Mouse (Mus musculus) CH12.LX (cell line): ENCODE measurements around the gene Kcnip4. TPM values are rescaled to one million over a fixed set of nuclear protein-coding genes. Genes with fewer than 3 reads are reported as not detected.

ENCODE experiments used
- DNase-seq: peaks from one replicate; pipeline ENCODE4 v3.0.0-alpha.2; 2013; ENCODE audit errors: extremely low read depth
- H3K27ac ChIP-seq: 2 replicates; pipeline ENCODE4 v1.5.1; 2012; ENCODE audit warnings: low read depth, mild to moderate bottlenecking, control low read depth, moderate library complexity; ENCODE audit not compliant: insufficient read depth
- H3K27me3 ChIP-seq: replicated peaks from 2 replicates; pipeline ENCODE3; 2012; ENCODE audit warnings: inconsistent platforms
- H3K36me3 ChIP-seq, 2 experiments: replicated peaks in 1 of 2; 2 replicates each; pipeline versions ENCODE3 to v1.6.1; 2012; ENCODE audit warnings: inconsistent platforms in 1 of 2, low read length in 1 of 2, mild to moderate bottlenecking in 1 of 2, mixed read lengths in 1 of 2, moderate library complexity in 1 of 2; ENCODE audit not compliant: control insufficient read depth in 1 of 2, insufficient read depth in 1 of 2
- H3K4me1 ChIP-seq, 2 experiments: 2 replicates each; pipeline ENCODE4 v1.6.1; 2012; ENCODE audit warnings: inconsistent platforms in 1 of 2, moderate library complexity in 1 of 2; ENCODE audit not compliant: insufficient read depth in 2 of 2, control insufficient read depth in 1 of 2
- H3K4me2 ChIP-seq: 2 replicates; pipeline ENCODE4 v1.6.1; 2012; ENCODE audit warnings: low read depth, mild to moderate bottlenecking, control low read depth; ENCODE audit not compliant: poor library complexity, insufficient read depth, severe bottlenecking
- H3K4me3 ChIP-seq, 3 experiments: fragments of 150-350 bp in 1 of 3; sonication (generic) in 1 of 3; replicated peaks in 1 of 3; 2 replicates each; pipeline versions ENCODE3 to v1.5.1; 2011 to 2012; ENCODE audit warnings: low read depth in 2 of 3, low read length in 2 of 3, mild to moderate bottlenecking in 2 of 3, moderate library complexity in 2 of 3, control low read depth in 1 of 3, improper control_type of control experiment in 1 of 3, inconsistent platforms in 1 of 3, mixed read lengths in 1 of 3; ENCODE audit not compliant: poor library complexity in 1 of 3
- H3K79me2 ChIP-seq: replicated peaks from 2 replicates; pipeline ENCODE4 v1.6.1; 2012; ENCODE audit warnings: mild to moderate bottlenecking, moderate library complexity; ENCODE audit not compliant: control insufficient read depth, poor library complexity, insufficient read depth, severe bottlenecking; ENCODE audit errors: extremely low read depth
- H3K9ac ChIP-seq: 2 replicates; pipeline ENCODE4 v1.6.1; 2012; ENCODE audit warnings: low read depth, mild to moderate bottlenecking, control low read depth, moderate library complexity; ENCODE audit not compliant: insufficient read depth
- H3K9me3 ChIP-seq: replicated peaks from 2 replicates; pipeline ENCODE3; 2012; ENCODE audit warnings: low read length, inconsistent platforms, mixed read lengths
- BHLHE40 ChIP-seq: IDR thresholded peaks from 2 replicates; pipeline ENCODE4 v1.6.1; 2011; ENCODE audit warnings: mild to moderate bottlenecking, low read depth, low read length, improper control_type of control experiment
- CHD1 ChIP-seq: IDR thresholded peaks from 2 replicates; pipeline ENCODE4 v1.6.1; 2012; ENCODE audit warnings: low read depth, low read length, improper control_type of control experiment, inconsistent platforms
- CHD2 ChIP-seq: IDR thresholded peaks from 2 replicates; pipeline ENCODE4 v1.6.1; 2011; ENCODE audit warnings: low read length, improper control_type of control experiment
- CTCF ChIP-seq, 2 experiments: IDR thresholded peaks in 1 of 2; conservative IDR thresholded peaks in 1 of 2; 2 replicates each; pipeline ENCODE4 v1.5.1; 2011 to 2012; ENCODE audit warnings: low read depth in 2 of 2, low read length in 2 of 2, improper control_type of control experiment in 1 of 2, inconsistent platforms in 1 of 2, mild to moderate bottlenecking in 1 of 2, moderate library complexity in 1 of 2
- E2F4 ChIP-seq: IDR thresholded peaks from 2 replicates; pipeline ENCODE4 v1.6.1; 2011; ENCODE audit warnings: low read depth, low read length, improper control_type of control experiment; ENCODE audit not compliant: insufficient replicate concordance
- EP300 ChIP-seq: IDR thresholded peaks from 2 replicates; pipeline ENCODE4 v1.6.1; 2011; ENCODE audit warnings: low read length, improper control_type of control experiment
- GABPA ChIP-seq: IDR thresholded peaks from 2 replicates; pipeline ENCODE4 v1.6.1; 2012; ENCODE audit warnings: low read depth, low read length, improper control_type of control experiment, inconsistent platforms; ENCODE audit not compliant: insufficient replicate concordance
- HCFC1 ChIP-seq: IDR thresholded peaks from 2 replicates; pipeline ENCODE4 v1.6.1; 2012; ENCODE audit warnings: low read depth, mild to moderate bottlenecking, inconsistent platforms, low read length, improper control_type of control experiment
- IRF4 ChIP-seq: IDR thresholded peaks from 2 replicates; pipeline ENCODE4 v1.6.1; 2014; ENCODE audit warnings: low read depth, mild to moderate bottlenecking, inconsistent platforms, low read length, improper control_type of control experiment
- JUN ChIP-seq: IDR thresholded peaks from 2 replicates; pipeline ENCODE4 v1.6.1; 2011; ENCODE audit warnings: low read depth, mild to moderate bottlenecking, low read length, improper control_type of control experiment, moderate library complexity; ENCODE audit not compliant: insufficient read depth
- MAFK ChIP-seq: IDR thresholded peaks from 2 replicates; pipeline ENCODE4 v1.6.1; 2011; ENCODE audit warnings: low read length, improper control_type of control experiment; ENCODE audit not compliant: insufficient replicate concordance
- MAZ ChIP-seq: IDR thresholded peaks from 2 replicates; pipeline ENCODE4 v1.6.1; 2012; ENCODE audit warnings: low read depth, mild to moderate bottlenecking, inconsistent platforms, low read length, improper control_type of control experiment, moderate library complexity
- MEF2A ChIP-seq: IDR thresholded peaks from 2 replicates; pipeline ENCODE4 v1.6.1; 2014; ENCODE audit warnings: low read depth, mild to moderate bottlenecking, inconsistent platforms, low read length, improper control_type of control experiment, borderline replicate concordance
- MXI1 ChIP-seq: IDR thresholded peaks from 2 replicates; pipeline ENCODE4 v1.6.1; 2011; ENCODE audit warnings: mild to moderate bottlenecking, low read depth, low read length, improper control_type of control experiment
- MYC ChIP-seq: IDR thresholded peaks from 2 replicates; pipeline ENCODE4 v1.6.1; 2011; ENCODE audit warnings: low read depth, mild to moderate bottlenecking, improper control_type of control experiment, low read length
- NELFE ChIP-seq: IDR thresholded peaks from 2 replicates; pipeline ENCODE4 v1.6.1; 2011; ENCODE audit warnings: low read depth, low read length, improper control_type of control experiment
- NRF1 ChIP-seq: IDR thresholded peaks from 2 replicates; pipeline ENCODE4 v1.6.1; 2014; ENCODE audit warnings: low read depth, mild to moderate bottlenecking, inconsistent platforms, low read length, improper control_type of control experiment, moderate library complexity
- POLR2A ChIP-seq: IDR thresholded peaks from 2 replicates; pipeline ENCODE4 v1.6.1; 2011; ENCODE audit warnings: low read depth, mild to moderate bottlenecking, improper control_type of control experiment, low read length
- RAD21 ChIP-seq: IDR thresholded peaks from 2 replicates; pipeline ENCODE4 v1.6.1; 2011; ENCODE audit warnings: low read depth, mild to moderate bottlenecking, low read length, improper control_type of control experiment, moderate library complexity
- SIN3A ChIP-seq: IDR thresholded peaks from 2 replicates; pipeline ENCODE4 v1.6.1; 2012; ENCODE audit warnings: low read length, improper control_type of control experiment, inconsistent platforms
- TBP ChIP-seq: conservative IDR thresholded peaks from 2 replicates; pipeline ENCODE4 v1.6.1; 2011; ENCODE audit warnings: low read depth, low read length, improper control_type of control experiment
- TCF12 ChIP-seq: IDR thresholded peaks from 2 replicates; pipeline ENCODE4 v1.6.1; 2014; ENCODE audit warnings: low read depth, mild to moderate bottlenecking, inconsistent platforms, low read length, improper control_type of control experiment
- UBTF ChIP-seq: IDR thresholded peaks from 2 replicates; pipeline ENCODE4 v1.6.1; 2012; ENCODE audit warnings: low read depth, mild to moderate bottlenecking, inconsistent platforms, low read length, improper control_type of control experiment, moderate library complexity
- USF1 ChIP-seq: IDR thresholded peaks from 2 replicates; pipeline ENCODE4 v1.6.1; 2014; ENCODE audit warnings: low read depth, mild to moderate bottlenecking, inconsistent platforms, low read length, improper control_type of control experiment
- USF2 ChIP-seq: conservative IDR thresholded peaks from 2 replicates; pipeline ENCODE4 v1.6.1; 2011; ENCODE audit warnings: low read depth, low read length, improper control_type of control experiment
- ZC3H11A ChIP-seq: IDR thresholded peaks from 2 replicates; pipeline ENCODE4 v1.6.1; 2012; ENCODE audit warnings: low read depth, mild to moderate bottlenecking, inconsistent platforms, low read length, improper control_type of control experiment
- ZMIZ1 ChIP-seq: IDR thresholded peaks from 2 replicates; pipeline ENCODE4 v1.6.1; 2012; ENCODE audit warnings: low read depth, mild to moderate bottlenecking, inconsistent platforms, low read length, improper control_type of control experiment
- ZNF384 ChIP-seq: IDR thresholded peaks from 2 replicates; pipeline ENCODE4 v1.6.1; 2012; ENCODE audit warnings: low read depth, low read length, improper control_type of control experiment, inconsistent platforms
- dilution Hi-C: fragments of 300-500 bp; cut with MboI; formaldehyde crosslinking; loops from 2 replicates; pipeline ENCODE4 v1.14.3; 2020; ENCODE audit warnings: low sequenced_read_pairs; ENCODE audit not compliant: extremely low pct_unique_long_range_greater_than_20kb, extremely low pct_ligation_motif_present
- in situ Hi-C: fragments of 300-500 bp; cut with MboI; formaldehyde crosslinking; loops from 3 replicates; pipeline ENCODE4 v1.14.3; 2019; ENCODE audit warnings: low sequenced_read_pairs, low pct_ligation_motif_present, low pct_unique_long_range_greater_than_20kb, mixed read lengths
- polyA plus RNA-seq: library from polyadenylated mRNA; unstranded; fragments of >175 nt; gene quantifications from 2 replicates; pipeline ENCODE4 v1.2.1, GENCODE M21; 2012; ENCODE audit warnings: low read depth; ENCODE audit not compliant: insufficient read length
- total RNA-seq, 2 experiments: library from RNA; depleted of rRNA; stranded (reverse); fragments of 300-350 nt in 1 of 2; fragments of >200 nt in 1 of 2; gene quantifications; 2 replicates each; pipeline ENCODE4 v1.2.3; 2012 to 2014

The Kcnip4 gene
- total and polyA plus RNA-seq, 3 experiments: 0.80 TPM; not detected in 2

DNA sequence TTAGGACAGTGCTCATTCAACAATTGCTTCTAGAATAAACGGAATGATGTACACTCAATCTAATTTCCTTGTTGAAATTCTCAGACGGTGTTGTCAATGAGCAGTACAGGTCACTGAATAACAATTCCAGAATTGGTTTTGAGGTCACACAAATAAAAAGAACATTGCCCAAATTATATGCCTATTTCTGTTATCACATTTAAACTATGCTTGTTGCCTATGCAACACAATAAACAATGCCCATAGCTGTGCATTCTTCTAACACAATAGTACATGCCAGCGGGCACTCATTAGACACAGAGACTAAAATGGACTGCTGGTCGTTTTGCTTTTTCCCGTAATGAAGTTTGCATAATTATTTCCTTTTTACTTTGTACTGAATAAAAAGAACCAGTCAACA lies 176.2 kb downstream of the Kcnip4 start:
- Histone ChIP-seq H3K9ac (no peak overlapping the region), H3K4me2 (no peak overlapping the region), H3K27ac (no peak overlapping the region), H3K9me3 (peaks cover 43% of the 10 kb centered on the region), H3K4me3 (no peak overlapping the region), H3K4me1 (no peaks in the 10 kb centered on the region), H3K79me2 (no peaks in the 10 kb centered on the region), H3K27me3 (no peaks in the 10 kb centered on the region), H3K36me3 (no peaks in the 10 kb centered on the region)
- in situ Hi-C loops (loop anchor here (25.0 kb wide), 1 partner anchor 261 kb away; no protein-coding TSS in a partner anchor), dilution Hi-C loops (no loop called here)
- TF ChIP-seq MAZ (no peak), SIN3A (no peak), ZC3H11A (no peak), NRF1 (no peak), USF1 (no peak), UBTF (no peak), HCFC1 (no peak), BHLHE40 (no peak), TBP (no peak), RAD21 (no peak), MEF2A (no peak), MAFK (no peak), ZMIZ1 (no peak), IRF4 (no peak), CHD2 (no peak), USF2 (no peak), CHD1 (no peak), CTCF (conservative IDR thresholded peaks at IDR 0.05 in 1 of 2, IDR thresholded peaks at IDR 0.05 in 1 of 2; ENCODE audit: low read depth in 2 of 2, low read length in 2 of 2) (no peak), TCF12 (no peak)
- DNase-seq: no peak

DNA sequence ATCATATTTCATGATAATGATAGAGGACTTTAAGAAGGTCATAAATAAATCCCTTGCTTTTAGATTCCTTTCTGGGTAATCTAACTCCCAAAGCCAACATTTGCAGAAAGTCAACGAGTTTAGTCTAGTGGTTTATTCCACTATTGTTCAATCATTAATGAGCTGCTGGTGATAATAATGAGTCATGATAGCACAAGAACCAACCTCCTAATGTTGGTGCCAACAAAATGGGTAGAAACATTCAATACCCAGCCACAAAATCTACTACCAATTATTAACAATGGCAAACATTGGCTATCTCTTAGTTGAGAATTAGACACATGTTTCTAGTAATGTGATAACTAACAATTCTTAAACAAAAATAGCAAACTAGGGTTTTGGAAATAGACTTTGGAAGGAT lies 180.1 kb downstream of the Kcnip4 start:
- H3K4me3 ChIP-seq: no peak overlapping the region
- TF ChIP-seq NRF1: no peak
- TF ChIP-seq IRF4: no peak
- no peak for TF ChIP-seq GABPA
- no peak for TF ChIP-seq MEF2A
- TF ChIP-seq CHD2: no peak
- no peak for TF ChIP-seq BHLHE40
- no peak for TF ChIP-seq UBTF
- TF ChIP-seq MXI1: no peak
- TF ChIP-seq POLR2A: no peak
- TF ChIP-seq EP300: no peak
- no peak for TF ChIP-seq E2F4
- TF ChIP-seq ZNF384: no peak
- no peak for TF ChIP-seq USF1
- no peak for TF ChIP-seq NELFE
- no peak for TF ChIP-seq CTCF (conservative IDR thresholded peaks at IDR 0.05 in 1 of 2, IDR thresholded peaks at IDR 0.05 in 1 of 2; ENCODE audit: low read depth in 2 of 2, low read length in 2 of 2)
- no peak for TF ChIP-seq SIN3A
- no peak for TF ChIP-seq ZC3H11A
- no peak for TF ChIP-seq JUN
- no peak for TF ChIP-seq MYC
- no peak for TF ChIP-seq ZMIZ1
- H3K27me3 ChIP-seq: no peaks in the 10 kb centered on the region
- dilution Hi-C loops: no loop called here
- H3K4me1 ChIP-seq: no peaks in the 10 kb centered on the region
- H3K79me2 ChIP-seq: no peaks in the 10 kb centered on the region
- no peak overlapping the region for H3K9ac ChIP-seq
- no peak for DNase-seq
- H3K27ac ChIP-seq: no peak overlapping the region
- peaks cover 35% of the 10 kb centered on the region for H3K9me3 ChIP-seq
- no peaks in the 10 kb centered on the region for H3K36me3 ChIP-seq
- in situ Hi-C loops: loop anchor here (25.0 kb wide), 1 partner anchor 257 kb away; no protein-coding TSS in a partner anchor
- H3K4me2 ChIP-seq: no peak overlapping the region
